Mouse (Mus musculus) c-Kit-positive CD71-negative TER-119-negative erythroid progenitor cells, embryonic 14.5 days (primary cell): ENCODE data around the gene Tpm1.

Experiments used
- DNase-seq: peaks from one replicate; pipeline ENCODE4 v3.0.0-alpha.2; 2013; ENCODE audit warnings: low read depth

Gene Tpm1

DNA sequence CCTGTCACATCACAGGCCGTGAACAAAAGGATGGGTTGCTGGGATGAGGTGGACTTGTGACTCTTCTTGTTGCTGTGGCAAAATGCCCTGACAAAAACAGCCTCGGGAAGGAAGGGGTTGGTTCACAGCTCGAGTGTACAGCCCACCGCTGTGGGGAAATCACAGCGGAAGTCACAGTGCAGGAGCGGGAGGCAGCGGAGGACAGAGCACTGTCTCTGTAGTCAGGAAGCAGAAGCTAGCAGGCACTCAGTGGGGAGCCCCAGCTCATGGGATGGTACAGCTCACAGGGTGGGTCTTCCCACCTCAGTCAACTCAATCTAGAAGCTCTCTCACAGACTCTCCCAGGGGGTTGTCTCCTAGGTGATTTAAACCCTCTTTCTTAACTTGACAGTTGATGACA is 63.8 kb downstream of the Tpm1 start:
- DNase-seq, result no peak

GRCm38 (mm10) chr9:66982085-66982484 is 67.1 kb downstream of the Tpm1 start:
- no peak for DNase-seq

- DNase-seq, result peak; percentile 79
Measured at GRCm38 (mm10) chr9:66980458-66980857, 68.7 kb downstream of the Tpm1 start.

- no peak for DNase-seq
Measured at GRCm38 (mm10) chr9:66978468-66978867, 70.7 kb downstream of the Tpm1 start.

GRCm38 (mm10) chr9:66977982-66978381 is 71.2 kb downstream of the Tpm1 start:
- DNase-seq, result no peak

- no peak for DNase-seq
Measured at GRCm38 (mm10) chr9:66977121-66977520, 72.1 kb downstream of the Tpm1 start.

DNA sequence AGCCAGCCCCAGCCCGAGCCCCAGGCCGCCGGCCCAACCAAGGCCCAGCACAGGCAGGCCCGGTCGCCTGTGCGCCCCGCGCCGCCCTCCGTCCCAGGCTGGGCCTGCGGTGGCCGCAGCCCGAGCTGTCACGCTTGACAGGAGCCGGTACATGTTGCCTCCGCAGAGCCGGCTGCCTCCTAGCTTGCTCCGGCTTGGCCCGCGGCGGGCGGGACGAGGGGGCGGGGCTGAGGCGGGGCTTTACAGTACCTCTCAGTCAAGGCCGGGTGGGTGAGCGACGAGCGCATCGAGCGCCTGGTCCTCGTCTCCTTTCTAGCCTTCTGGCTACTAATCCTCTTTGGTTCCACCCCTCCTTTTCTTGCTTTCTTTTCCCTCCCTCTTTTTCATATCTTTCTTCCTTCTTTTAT is 74.0 kb downstream of the Tpm1 start, which contains the start of gene Lactb:
Gene Lactb (minus strand): TSS at position 246 of the 407 bp plus-strand sequence.
- DNase-seq, result peak; percentile 77

DNA sequence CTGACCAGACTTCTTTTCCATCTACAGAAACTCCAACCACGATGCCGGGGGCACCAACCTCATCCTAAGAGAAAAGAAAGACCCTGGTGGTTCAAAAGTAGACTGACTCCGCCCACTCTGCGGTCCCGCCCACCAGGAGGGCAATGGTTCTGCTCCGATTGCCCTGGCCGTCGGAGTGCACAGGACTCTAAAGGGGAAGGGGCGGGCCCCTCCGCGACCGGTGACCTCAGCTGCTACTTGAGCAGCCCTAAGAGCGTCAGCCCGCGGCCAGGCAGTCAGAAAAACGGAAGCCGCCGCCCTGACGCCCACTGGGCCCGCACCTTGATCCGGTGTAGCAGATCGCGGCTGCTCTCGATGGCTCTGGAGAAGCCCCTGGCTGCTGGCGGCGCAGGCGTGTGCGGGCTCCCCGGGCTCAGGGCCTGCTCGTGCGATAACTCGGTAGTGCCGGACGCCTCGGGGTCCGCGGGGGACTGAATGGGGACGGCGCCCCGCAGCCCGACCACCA is 74.4 kb downstream of the Tpm1 start:
- peak; percentile 86 for DNase-seq
